Mouse (Mus musculus) heart, embryonic 15.5 days (tissue): Measurements from ENCODE around the gene Cnga3. TPM values are rescaled to one million over a fixed set of nuclear protein-coding genes. Genes with fewer than 3 reads are reported as not detected.

Experiments used
- ATAC-seq: fragments of 200-750 bp; cut with Nextera tagmentation; replicated peaks from 2 replicates; pipeline ENCODE4 v1.8.0; 2017; ENCODE audit warnings: low read depth, moderate TSS enrichment; ENCODE audit not compliant: insufficient number of reproducible peaks, insufficient read depth, low FRiP score
- H3K27ac ChIP-seq: fragments of 300-500 bp; sonication (generic); 2 replicates; pipeline ENCODE4 v1.5.1; 2015; ENCODE audit warnings: mild to moderate bottlenecking, inconsistent platforms
- H3K27me3 ChIP-seq: fragments of 300-500 bp; sonication (generic); 2 replicates; pipeline ENCODE4 v1.6.1; 2015; ENCODE audit warnings: inconsistent platforms
- H3K36me3 ChIP-seq: fragments of 300-500 bp; sonication (generic); 2 replicates; pipeline ENCODE4 v1.6.1; 2015; ENCODE audit warnings: mild to moderate bottlenecking, inconsistent platforms
- H3K4me1 ChIP-seq: fragments of 300-500 bp; sonication (generic); replicated peaks from 2 replicates; pipeline ENCODE4 v1.6.1; 2015; ENCODE audit warnings: inconsistent platforms
- H3K4me2 ChIP-seq: fragments of 300-500 bp; sonication (generic); 2 replicates; pipeline ENCODE4 v1.6.1; 2015; ENCODE audit warnings: inconsistent platforms, mild to moderate bottlenecking, moderate library complexity
- H3K4me3 ChIP-seq: fragments of 300-500 bp; sonication (generic); 2 replicates; pipeline ENCODE4 v1.5.1; 2015; ENCODE audit warnings: mild to moderate bottlenecking, inconsistent platforms
- H3K9ac ChIP-seq: fragments of 300-500 bp; sonication (generic); 2 replicates; pipeline ENCODE4 v1.6.1; 2015; ENCODE audit warnings: mild to moderate bottlenecking, inconsistent platforms
- H3K9me3 ChIP-seq: fragments of 300-500 bp; sonication (generic); replicated peaks from 2 replicates; pipeline ENCODE4 v1.6.1; 2016; ENCODE audit warnings: inconsistent platforms
- WGBS: fragments of 180-500 bp; shearing (Covaris S2); methylation state at CpG from one replicate; pipeline ENCODE4 v1.1.7; 2015; ENCODE audit warnings: mixed read lengths; 5-methylcytosine and 5-hydroxymethylcytosine counted together
- polyA plus RNA-seq: library from polyadenylated mRNA; unstranded; fragments of >200 nt; fragmentation: Nextera tagmentation; extraction: Ambion mirVana; gene quantifications from 2 replicates; pipeline ENCODE4 v1.2.1, GENCODE M21; 2015

Gene Cnga3
- polyA plus RNA-seq, 1 experiment from 2014 or later: 0.06 TPM

DNA sequence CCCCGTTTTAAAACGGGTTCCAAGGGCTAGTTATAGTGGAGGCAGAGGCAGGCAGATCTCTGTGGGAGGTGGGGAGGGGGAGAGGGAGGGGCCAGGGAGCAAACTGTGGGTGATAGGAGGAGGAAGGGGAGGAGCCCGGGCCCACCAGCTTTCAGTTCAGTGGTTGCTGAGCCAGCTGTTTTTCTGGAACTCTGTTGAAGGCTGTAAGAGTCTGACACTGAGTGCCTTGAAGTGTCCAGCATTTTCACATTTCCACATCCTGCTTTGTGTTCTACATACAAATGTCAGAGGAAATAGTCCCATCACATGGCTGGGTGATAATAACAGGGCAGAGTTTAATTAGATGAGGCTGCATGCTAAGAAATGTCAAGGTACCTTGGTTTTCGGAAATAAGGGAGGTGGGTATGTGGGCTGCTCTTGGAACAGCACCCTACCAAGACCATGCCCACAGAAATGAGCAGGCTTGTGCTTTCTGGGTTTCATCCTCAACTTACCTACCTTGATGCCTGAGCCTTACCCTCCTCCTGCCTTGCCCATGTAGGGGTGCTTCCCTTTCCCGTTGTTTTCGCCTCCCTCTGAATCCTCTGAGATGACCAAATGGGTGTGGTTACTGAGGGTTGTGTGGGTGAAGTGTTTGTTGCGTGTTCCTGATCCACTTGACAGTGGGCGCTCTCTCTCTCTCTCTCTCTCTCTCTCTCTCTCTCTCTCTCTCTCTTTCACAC, 93.9 kb downstream of the Cnga3 start:
- Histone ChIP-seq H3K27me3 (no peaks in the 10 kb centered on the region), H3K36me3 (no peaks in the 10 kb centered on the region), H3K9me3 (no peaks in the 10 kb centered on the region), H3K4me2 (no peak overlapping the region), H3K27ac (no peak overlapping the region), H3K9ac (no peak overlapping the region), H3K4me3 (no peak overlapping the region), H3K4me1 (peaks cover 12% of the 10 kb centered on the region)
- ATAC-seq: no peak
- WGBS: 75% methylated on average over 8 of the region's 8 CpGs

DNA sequence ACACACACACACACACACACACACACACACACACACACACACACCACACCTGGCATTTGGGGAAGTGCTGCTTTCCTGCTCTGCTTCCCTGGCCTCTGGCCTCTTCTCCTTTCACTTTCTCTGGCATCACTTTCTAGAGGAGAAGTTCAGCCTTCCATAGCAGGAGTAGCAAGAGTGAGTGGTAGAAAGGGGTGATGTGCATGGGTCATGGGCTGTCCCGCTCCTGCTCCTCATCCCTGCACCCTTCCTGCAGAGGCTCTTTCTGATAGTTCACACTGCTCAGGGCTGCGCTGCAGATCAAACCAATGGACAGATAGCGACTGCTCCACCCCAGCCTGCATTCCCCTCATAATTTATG, 94.5 kb downstream of the Cnga3 start:
- H3K4me2 ChIP-seq: no peak overlapping the region
- WGBS: 69% methylated on average over 3 of the region's 3 CpGs

DNA sequence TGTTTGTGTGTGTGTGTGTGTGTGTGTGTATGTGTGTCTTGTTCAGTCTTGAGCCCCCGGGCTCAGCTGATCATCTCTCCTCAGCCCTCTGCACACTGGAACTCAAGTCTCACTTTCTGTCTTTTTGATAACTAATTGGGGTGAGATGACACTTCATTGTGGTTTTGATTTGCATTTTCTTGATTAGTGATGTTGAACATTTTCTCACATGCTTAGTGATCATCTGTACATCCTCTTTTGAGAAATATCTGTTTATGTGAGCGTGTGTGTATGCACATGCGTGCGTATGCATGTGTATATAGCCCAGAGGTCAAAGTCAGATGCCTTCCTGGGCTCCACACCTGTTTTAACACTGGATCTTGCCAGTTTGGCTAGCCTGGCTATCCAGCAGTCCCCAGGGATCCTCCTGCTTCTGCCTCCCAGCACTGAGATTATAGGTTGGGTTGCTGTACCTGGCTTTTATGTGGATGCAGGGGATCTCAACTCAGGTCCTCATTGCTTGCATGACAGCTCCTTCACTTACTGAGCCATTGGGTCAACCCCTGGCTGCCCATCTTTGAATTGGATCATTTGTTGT, 95.8 kb downstream of the Cnga3 start:
- Histone ChIP-seq H3K27me3 (no peaks in the 10 kb centered on the region), H3K4me2 (no peak overlapping the region), H3K27ac (no peak overlapping the region), H3K9me3 (no peaks in the 10 kb centered on the region), H3K9ac (no peak overlapping the region), H3K4me1 (peaks cover 23% of the 10 kb centered on the region), H3K36me3 (no peaks in the 10 kb centered on the region), H3K4me3 (no peak overlapping the region)
- 94% methylated on average over 4 of the region's 4 CpGs for WGBS
- ATAC-seq: no peak

More for the DNA sequence above, 94.5 kb downstream of the Cnga3 start:
- H3K4me1 ChIP-seq: peaks cover 12% of the 10 kb centered on the region
- H3K36me3 ChIP-seq: no peaks in the 10 kb centered on the region
- H3K4me3 ChIP-seq: no peak overlapping the region
- no peak overlapping the region for H3K27ac ChIP-seq
- no peaks in the 10 kb centered on the region for H3K27me3 ChIP-seq
- no peak overlapping the region for H3K9ac ChIP-seq
- H3K9me3 ChIP-seq: no peaks in the 10 kb centered on the region
- ATAC-seq: no peak

Other genes starting within 250 kb of the Cnga3 start
- gene Vwa3b, start 187.8 kb upstream of the Cnga3 start, polyA plus RNA-seq: 0.23 and 0.29 TPM in 2 replicates
- gene Inpp4a, start 85.4 kb downstream of the Cnga3 start, polyA plus RNA-seq: 13.9 and 15.6 TPM in 2 replicates
- gene Coa5, start 215.7 kb downstream of the Cnga3 start, polyA plus RNA-seq: 54.0 and 59.2 TPM in 2 replicates
- gene Unc50, start 215.7 kb downstream of the Cnga3 start, polyA plus RNA-seq: 77.2 and 81.4 TPM in 2 replicates